Mouse (Mus musculus) CH12.LX (cell line): ENCODE measurements around the gene Tmem18. TPM values are rescaled to one million over a fixed set of nuclear protein-coding genes. Genes with fewer than 3 reads are reported as not detected.

Source experiments
- DNase-seq: peaks from one replicate; pipeline ENCODE4 v3.0.0-alpha.2; 2013; ENCODE audit errors: extremely low read depth
- H3K27ac ChIP-seq: 2 replicates; pipeline ENCODE4 v1.5.1; 2012; ENCODE audit warnings: low read depth, mild to moderate bottlenecking, control low read depth, moderate library complexity; ENCODE audit not compliant: insufficient read depth
- H3K27me3 ChIP-seq: replicated peaks from 2 replicates; pipeline ENCODE3; 2012; ENCODE audit warnings: inconsistent platforms
- H3K36me3 ChIP-seq, 2 experiments: replicated peaks in 1 of 2; 2 replicates each; pipeline versions ENCODE3 to v1.6.1; 2012; ENCODE audit warnings: inconsistent platforms in 1 of 2, low read length in 1 of 2, mild to moderate bottlenecking in 1 of 2, mixed read lengths in 1 of 2, moderate library complexity in 1 of 2; ENCODE audit not compliant: control insufficient read depth in 1 of 2, insufficient read depth in 1 of 2
- H3K4me1 ChIP-seq, 2 experiments: 2 replicates each; pipeline ENCODE4 v1.6.1; 2012; ENCODE audit warnings: inconsistent platforms in 1 of 2, moderate library complexity in 1 of 2; ENCODE audit not compliant: insufficient read depth in 2 of 2, control insufficient read depth in 1 of 2
- H3K4me2 ChIP-seq: 2 replicates; pipeline ENCODE4 v1.6.1; 2012; ENCODE audit warnings: low read depth, mild to moderate bottlenecking, control low read depth; ENCODE audit not compliant: poor library complexity, insufficient read depth, severe bottlenecking
- H3K4me3 ChIP-seq, 3 experiments: fragments of 150-350 bp in 1 of 3; sonication (generic) in 1 of 3; replicated peaks in 1 of 3; 2 replicates each; pipeline versions ENCODE3 to v1.5.1; 2011 to 2012; ENCODE audit warnings: low read depth in 2 of 3, low read length in 2 of 3, mild to moderate bottlenecking in 2 of 3, moderate library complexity in 2 of 3, control low read depth in 1 of 3, improper control_type of control experiment in 1 of 3, inconsistent platforms in 1 of 3, mixed read lengths in 1 of 3; ENCODE audit not compliant: poor library complexity in 1 of 3
- H3K79me2 ChIP-seq: replicated peaks from 2 replicates; pipeline ENCODE4 v1.6.1; 2012; ENCODE audit warnings: mild to moderate bottlenecking, moderate library complexity; ENCODE audit not compliant: control insufficient read depth, poor library complexity, insufficient read depth, severe bottlenecking; ENCODE audit errors: extremely low read depth
- H3K9ac ChIP-seq: 2 replicates; pipeline ENCODE4 v1.6.1; 2012; ENCODE audit warnings: low read depth, mild to moderate bottlenecking, control low read depth, moderate library complexity; ENCODE audit not compliant: insufficient read depth
- H3K9me3 ChIP-seq: replicated peaks from 2 replicates; pipeline ENCODE3; 2012; ENCODE audit warnings: low read length, inconsistent platforms, mixed read lengths
- BHLHE40 ChIP-seq: IDR thresholded peaks from 2 replicates; pipeline ENCODE4 v1.6.1; 2011; ENCODE audit warnings: mild to moderate bottlenecking, low read depth, low read length, improper control_type of control experiment
- CHD2 ChIP-seq: IDR thresholded peaks from 2 replicates; pipeline ENCODE4 v1.6.1; 2011; ENCODE audit warnings: low read length, improper control_type of control experiment
- ELF1 ChIP-seq: IDR thresholded peaks from 2 replicates; pipeline ENCODE4 v1.6.1; 2014; ENCODE audit warnings: low read depth, mild to moderate bottlenecking, inconsistent platforms, low read length, improper control_type of control experiment
- EP300 ChIP-seq: IDR thresholded peaks from 2 replicates; pipeline ENCODE4 v1.6.1; 2011; ENCODE audit warnings: low read length, improper control_type of control experiment
- HCFC1 ChIP-seq: IDR thresholded peaks from 2 replicates; pipeline ENCODE4 v1.6.1; 2012; ENCODE audit warnings: low read depth, mild to moderate bottlenecking, inconsistent platforms, low read length, improper control_type of control experiment
- IRF4 ChIP-seq: IDR thresholded peaks from 2 replicates; pipeline ENCODE4 v1.6.1; 2014; ENCODE audit warnings: low read depth, mild to moderate bottlenecking, inconsistent platforms, low read length, improper control_type of control experiment
- JUN ChIP-seq: IDR thresholded peaks from 2 replicates; pipeline ENCODE4 v1.6.1; 2011; ENCODE audit warnings: low read depth, mild to moderate bottlenecking, low read length, improper control_type of control experiment, moderate library complexity; ENCODE audit not compliant: insufficient read depth
- KAT2A ChIP-seq: IDR thresholded peaks from 2 replicates; pipeline ENCODE4 v1.6.1; 2012; ENCODE audit warnings: low read length, improper control_type of control experiment, inconsistent platforms; ENCODE audit not compliant: insufficient replicate concordance
- MAFK ChIP-seq: IDR thresholded peaks from 2 replicates; pipeline ENCODE4 v1.6.1; 2011; ENCODE audit warnings: low read length, improper control_type of control experiment; ENCODE audit not compliant: insufficient replicate concordance
- MAX ChIP-seq: IDR thresholded peaks from 2 replicates; pipeline ENCODE4 v1.6.1; 2011; ENCODE audit warnings: low read length, improper control_type of control experiment
- MAZ ChIP-seq: IDR thresholded peaks from 2 replicates; pipeline ENCODE4 v1.6.1; 2012; ENCODE audit warnings: low read depth, mild to moderate bottlenecking, inconsistent platforms, low read length, improper control_type of control experiment, moderate library complexity
- MYC ChIP-seq: IDR thresholded peaks from 2 replicates; pipeline ENCODE4 v1.6.1; 2011; ENCODE audit warnings: low read depth, mild to moderate bottlenecking, improper control_type of control experiment, low read length
- PAX5 ChIP-seq: IDR thresholded peaks from 2 replicates; pipeline ENCODE4 v1.6.1; 2012; ENCODE audit warnings: low read length, inconsistent platforms, mixed read lengths
- POLR2A ChIP-seq: IDR thresholded peaks from 2 replicates; pipeline ENCODE4 v1.6.1; 2011; ENCODE audit warnings: low read depth, mild to moderate bottlenecking, improper control_type of control experiment, low read length
- SIN3A ChIP-seq: IDR thresholded peaks from 2 replicates; pipeline ENCODE4 v1.6.1; 2012; ENCODE audit warnings: low read length, improper control_type of control experiment, inconsistent platforms
- TBP ChIP-seq: conservative IDR thresholded peaks from 2 replicates; pipeline ENCODE4 v1.6.1; 2011; ENCODE audit warnings: low read depth, low read length, improper control_type of control experiment
- UBTF ChIP-seq: IDR thresholded peaks from 2 replicates; pipeline ENCODE4 v1.6.1; 2012; ENCODE audit warnings: low read depth, mild to moderate bottlenecking, inconsistent platforms, low read length, improper control_type of control experiment, moderate library complexity
- USF1 ChIP-seq: IDR thresholded peaks from 2 replicates; pipeline ENCODE4 v1.6.1; 2014; ENCODE audit warnings: low read depth, mild to moderate bottlenecking, inconsistent platforms, low read length, improper control_type of control experiment
- ZC3H11A ChIP-seq: IDR thresholded peaks from 2 replicates; pipeline ENCODE4 v1.6.1; 2012; ENCODE audit warnings: low read depth, mild to moderate bottlenecking, inconsistent platforms, low read length, improper control_type of control experiment
- ZMIZ1 ChIP-seq: IDR thresholded peaks from 2 replicates; pipeline ENCODE4 v1.6.1; 2012; ENCODE audit warnings: low read depth, mild to moderate bottlenecking, inconsistent platforms, low read length, improper control_type of control experiment
- ZNF384 ChIP-seq: IDR thresholded peaks from 2 replicates; pipeline ENCODE4 v1.6.1; 2012; ENCODE audit warnings: low read depth, low read length, improper control_type of control experiment, inconsistent platforms
- dilution Hi-C: fragments of 300-500 bp; cut with MboI; formaldehyde crosslinking; loops from 2 replicates; pipeline ENCODE4 v1.14.3; 2020; ENCODE audit warnings: low sequenced_read_pairs; ENCODE audit not compliant: extremely low pct_unique_long_range_greater_than_20kb, extremely low pct_ligation_motif_present
- in situ Hi-C: fragments of 300-500 bp; cut with MboI; formaldehyde crosslinking; loops from 3 replicates; pipeline ENCODE4 v1.14.3; 2019; ENCODE audit warnings: low sequenced_read_pairs, low pct_ligation_motif_present, low pct_unique_long_range_greater_than_20kb, mixed read lengths
- polyA plus RNA-seq: library from polyadenylated mRNA; unstranded; fragments of >175 nt; gene quantifications from 2 replicates; pipeline ENCODE4 v1.2.1, GENCODE M21; 2012; ENCODE audit warnings: low read depth; ENCODE audit not compliant: insufficient read length
- total RNA-seq, 2 experiments: library from RNA; depleted of rRNA; stranded (reverse); fragments of 300-350 nt in 1 of 2; fragments of >200 nt in 1 of 2; gene quantifications; 2 replicates each; pipeline ENCODE4 v1.2.3; 2012 to 2014

The Tmem18 gene
- total and polyA plus RNA-seq, 3 experiments: 14.8 to 24.8 (median 21.2) TPM

DNA sequence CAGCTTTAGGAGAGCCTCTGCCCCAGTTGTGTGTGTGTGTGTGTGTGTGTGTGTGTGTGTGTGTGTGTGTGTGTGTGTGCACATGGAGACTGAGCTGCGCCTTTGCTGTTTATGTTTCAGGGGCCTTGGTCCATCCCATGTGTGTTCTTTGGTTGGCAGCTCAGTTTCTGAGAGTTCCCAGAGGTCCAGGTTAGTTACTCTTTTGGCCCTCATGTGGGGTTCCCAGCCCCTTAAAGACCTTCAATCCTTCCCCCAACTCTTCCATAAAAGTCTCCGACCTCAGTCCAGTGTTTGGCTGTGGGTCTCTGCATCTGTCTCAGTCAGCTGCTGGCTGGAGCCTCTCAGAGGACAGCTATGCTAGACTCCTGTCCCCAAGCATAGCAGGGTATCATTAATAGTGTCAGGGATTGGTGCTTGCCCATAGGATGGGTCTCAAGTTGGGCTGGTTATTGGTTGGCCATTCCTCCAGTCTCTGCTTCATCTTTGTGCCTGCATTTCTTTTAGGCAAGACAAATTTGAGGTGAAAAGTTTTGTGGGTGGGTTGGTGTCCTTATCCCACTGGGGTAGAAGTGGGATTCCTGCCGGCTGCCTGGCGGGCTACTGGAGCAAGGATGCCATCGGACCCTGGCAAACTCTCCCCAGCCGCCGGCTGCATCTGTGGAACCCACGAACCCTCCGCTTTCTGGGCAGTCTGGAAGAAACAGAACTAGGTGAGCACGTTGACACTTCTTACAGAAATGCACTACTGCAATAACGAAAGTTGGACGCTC, 455 bp upstream of the Tmem18 start:
- dilution Hi-C loops: no loop called here
- Histone ChIP-seq H3K4me2 (peak overlapping the region; percentile 21; the same call in 1 of the 2 replicates), H3K36me3 (peaks cover 14 to 28% of the 10 kb centered on the region in 2 experiments), H3K79me2 (no peaks in the 10 kb centered on the region; the same call in 1 of the 2 replicates), H3K27ac (no peak overlapping the region), H3K4me1 (peaks cover 2 to 25% of the 10 kb centered on the region in 2 experiments; a peak in 2 of 4 replicates), H3K4me3 (peak overlapping the region; percentile 80 to 86 (median 85)), H3K27me3 (no peaks in the 10 kb centered on the region), H3K9ac (peak overlapping the region; percentile 86), H3K9me3 (no peaks in the 10 kb centered on the region)
- 0 out of 2 replicates have a peak, but pooled peaks have one; percentile 17 for TF ChIP-seq ELF1
- TF ChIP-seq MYC: 0 out of 2 replicates have a peak, but pooled peaks have one; percentile 42
- TF ChIP-seq POLR2A: no peak
- TF ChIP-seq USF1: no peak
- TF ChIP-seq JUN: no peak
- in situ Hi-C loops: loop anchor here (25.0 kb wide), 1 partner anchor 446 kb away; the partner anchor contains the start of gene Tpo
- DNase-seq: peak; percentile 14

DNA sequence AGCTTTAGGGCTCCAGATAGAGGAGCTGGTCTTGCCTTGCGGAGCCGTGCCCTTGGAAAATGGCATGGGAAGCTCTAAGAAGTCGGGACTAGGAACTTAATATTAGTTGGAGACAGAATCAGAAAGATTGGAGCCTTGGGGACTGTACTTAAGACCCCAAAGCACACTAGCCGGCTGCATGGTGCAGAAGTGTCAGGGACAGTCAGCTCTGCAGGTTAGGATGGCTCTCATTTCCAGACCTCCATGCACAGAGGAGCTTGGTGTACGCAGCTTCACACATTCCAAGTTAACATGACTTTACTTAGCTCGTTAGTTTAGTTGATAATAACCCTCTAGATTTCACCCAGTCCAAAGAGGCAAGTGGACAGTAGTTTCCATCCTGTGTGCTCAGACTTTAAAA, 637 bp downstream of the Tmem18 start:
- peak overlapping the region; percentile 80 to 86 (median 85) for H3K4me3 ChIP-seq
- H3K9me3 ChIP-seq: no peaks in the 10 kb centered on the region
- no peak for TF ChIP-seq IRF4
- no peak for TF ChIP-seq CHD2
- no peak for TF ChIP-seq KAT2A
- no peak for TF ChIP-seq USF1
- no peak for TF ChIP-seq UBTF
- no peak for TF ChIP-seq BHLHE40
- no peak for TF ChIP-seq ZMIZ1
- TF ChIP-seq MAX: no peak
- no peak for TF ChIP-seq PAX5
- TF ChIP-seq EP300: no peak
- TF ChIP-seq HCFC1: no peak
- no peak for TF ChIP-seq MAFK
- TF ChIP-seq MAZ: no peak
- no peak for TF ChIP-seq TBP
- no peak for TF ChIP-seq ZC3H11A
- TF ChIP-seq SIN3A: no peak
- TF ChIP-seq ZNF384: no peak
- in situ Hi-C loops: loop anchor here (25.0 kb wide), 1 partner anchor 448 kb away; the partner anchor contains the start of gene Tpo
- H3K4me2 ChIP-seq: peak overlapping the region; percentile 66
- H3K27ac ChIP-seq: no peak overlapping the region
- no peaks in the 10 kb centered on the region for H3K27me3 ChIP-seq
- dilution Hi-C loops: no loop called here
- no peaks in the 10 kb centered on the region; the same call in 1 of the 2 replicates for H3K79me2 ChIP-seq
- peak overlapping the region; percentile 86 for H3K9ac ChIP-seq
- peaks cover 2 to 25% of the 10 kb centered on the region in 2 experiments; a peak in 2 of 4 replicates for H3K4me1 ChIP-seq
- no peak for DNase-seq
- peaks cover 18 to 37% of the 10 kb centered on the region in 2 experiments for H3K36me3 ChIP-seq
